Mouse (Mus musculus) stomach, postnatal 0 days (tissue): ENCODE results near the gene Spryd3. TPM values are rescaled to one million over a fixed set of nuclear protein-coding genes. Genes with fewer than 3 reads are reported as not detected.
A peak's percentile ranks its signal among the peaks of the same experiment; 100 is the strongest.

Experiments used
- ATAC-seq: fragments of 200-750 bp; cut with Nextera tagmentation; 2 replicates; pipeline ENCODE4 v1.8.0; 2017; ENCODE audit not compliant: low FRiP score, low TSS enrichment
- DNase-seq: peaks from one replicate; pipeline ENCODE4 v3.0.0-alpha.2; 2016; ENCODE audit warnings: low spot score
- H3K27ac ChIP-seq: fragments of 300-500 bp; sonication (generic); replicated peaks from 2 replicates; pipeline ENCODE4 v1.5.1; 2014; ENCODE audit warnings: mild to moderate bottlenecking, control low read depth
- H3K27me3 ChIP-seq: fragments of 300-500 bp; sonication (generic); 2 replicates; pipeline ENCODE4 v1.6.1; 2014; ENCODE audit warnings: low read length; ENCODE audit not compliant: control insufficient read depth, insufficient read depth
- H3K36me3 ChIP-seq: fragments of 300-500 bp; sonication (generic); 2 replicates; pipeline ENCODE4 v1.6.1; 2014; ENCODE audit warnings: low read length, mixed read lengths; ENCODE audit not compliant: control insufficient read depth, insufficient read depth
- H3K4me1 ChIP-seq: fragments of 300-500 bp; sonication (generic); replicated peaks from 2 replicates; pipeline ENCODE4 v1.6.1; 2014; ENCODE audit warnings: antibody characterized with exemption; ENCODE audit not compliant: control insufficient read depth, insufficient read depth
- H3K4me2 ChIP-seq: fragments of 300-500 bp; sonication (generic); replicated peaks from 2 replicates; pipeline ENCODE4 v1.6.1; 2014; ENCODE audit warnings: low read depth, mild to moderate bottlenecking, control low read depth, moderate library complexity
- H3K4me3 ChIP-seq: fragments of 300-500 bp; sonication (generic); 2 replicates; pipeline ENCODE4 v1.5.1; 2014; ENCODE audit warnings: low read depth, low read length, control low read depth
- H3K9ac ChIP-seq: fragments of 300-500 bp; sonication (generic); 2 replicates; pipeline ENCODE4 v1.6.1; 2014; ENCODE audit warnings: mild to moderate bottlenecking, low read length, control low read depth, mixed read lengths
- H3K9me3 ChIP-seq: fragments of 300-500 bp; sonication (generic); 2 replicates; pipeline ENCODE4 v1.6.1; 2016; ENCODE audit warnings: low read length; ENCODE audit not compliant: control insufficient read depth
- CTCF ChIP-seq: IDR thresholded peaks from 2 replicates; pipeline ENCODE4 v1.5.1; 2016; ENCODE audit warnings: antibody characterized with exemption, low read depth, mild to moderate bottlenecking, moderate library complexity
- EP300 ChIP-seq: optimal IDR thresholded peaks from 2 replicates; pipeline ENCODE3; 2016; ENCODE audit warnings: antibody characterized with exemption
- whole genome bisulfite sequencing: fragments of 180-500 bp; shearing (Covaris S2); extraction: QIAGEN DNeasy Blood & Tissue Kit; methylation state at CpG from one replicate; pipeline ENCODE4 v1.1.7; 2014; 5-methylcytosine and 5-hydroxymethylcytosine counted together
- polyA plus RNA-seq: library from polyadenylated mRNA; unstranded; fragments of >200 nt; fragmentation: Nextera tagmentation; extraction: Ambion mirVana; gene quantifications from 2 replicates; pipeline ENCODE4 v1.2.1, GENCODE M21; 2015

Gene Spryd3
- polyA plus RNA-seq, 1 experiment from 2014 or later: 28.5 TPM

DNA sequence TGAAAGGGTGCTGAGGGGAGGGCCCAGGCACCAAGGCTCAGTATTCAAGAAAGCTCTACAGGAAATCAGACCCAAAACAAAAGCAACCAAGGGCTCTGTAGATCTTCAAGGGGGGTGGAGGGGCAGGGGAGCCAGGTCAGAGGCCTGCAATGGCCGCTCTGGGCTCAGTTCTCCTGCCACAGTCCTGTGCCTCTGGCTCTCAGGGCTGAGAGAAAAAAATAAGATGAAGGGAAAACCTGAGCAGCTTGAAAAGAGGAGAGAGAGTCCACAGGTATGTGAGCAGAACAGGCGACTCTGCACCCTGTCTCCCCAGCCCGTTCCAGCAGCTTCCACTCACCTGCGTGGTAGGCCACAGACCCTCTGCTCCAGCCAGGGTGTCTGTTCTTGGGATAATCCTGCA lies 17.4 kb downstream of the Spryd3 start:
- H3K36me3 ChIP-seq: peaks cover 19% of the 10 kb centered on the region
- ATAC-seq: no peak
- WGBS: 88% methylated on average over 4 of the region's 4 CpGs

DNA sequence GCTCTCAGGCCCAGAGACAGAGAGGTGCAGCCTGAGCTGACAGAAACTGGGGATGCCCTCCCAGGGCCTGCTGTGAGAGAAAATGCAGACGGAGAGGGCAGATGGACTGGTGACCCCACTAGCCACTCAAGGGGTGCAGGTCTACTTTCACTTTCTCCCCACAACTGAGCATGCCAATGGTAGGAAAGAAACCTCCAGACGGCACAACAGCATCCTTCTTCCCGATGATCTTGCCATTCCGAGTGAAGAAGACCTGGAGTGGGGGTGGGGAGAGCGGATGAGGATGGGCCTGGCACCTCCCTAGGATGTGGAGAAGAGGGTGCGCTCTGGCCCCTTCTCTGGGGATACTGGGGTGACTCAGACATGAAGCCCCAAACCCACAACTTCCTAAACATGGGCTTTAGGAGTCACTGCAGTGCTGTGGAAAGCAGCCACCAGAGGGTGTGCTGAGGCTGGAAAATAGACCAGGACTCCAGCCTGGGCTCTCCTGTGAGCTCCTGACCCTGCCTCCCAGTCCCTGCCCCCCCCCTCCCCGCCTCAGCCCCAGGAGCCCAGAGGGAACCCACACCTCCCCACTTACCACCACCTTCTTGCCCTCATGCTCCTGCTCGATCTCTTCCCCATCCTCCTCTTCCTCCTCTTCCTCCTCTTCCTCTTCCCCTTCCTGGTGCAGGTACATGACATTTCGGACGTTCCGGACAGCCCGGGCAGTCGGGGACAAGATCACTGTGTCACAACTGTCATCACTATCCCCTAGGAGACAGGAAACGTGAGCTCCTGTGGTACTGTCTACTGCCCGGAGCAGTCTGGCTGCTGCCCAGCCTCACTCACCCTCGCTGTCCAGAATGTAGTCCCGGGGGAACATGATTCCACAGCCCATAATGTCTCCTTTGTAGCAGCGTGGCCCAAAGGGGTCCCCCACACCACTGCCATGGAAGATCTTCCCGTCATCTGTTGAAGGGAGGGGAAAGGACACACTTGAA lies 18.3 kb downstream of the Spryd3 start:
- H3K4me2 ChIP-seq: no peak overlapping the region
- DNase-seq (no peak), ATAC-seq (peak; percentile 30)
- no peaks in the 10 kb centered on the region for H3K9me3 ChIP-seq
- no peak overlapping the region; the same call in 1 of the 2 replicates for H3K27ac ChIP-seq
- no peaks in the 10 kb centered on the region for H3K27me3 ChIP-seq
- peak; percentile 73 for TF ChIP-seq CTCF
- no peak for TF ChIP-seq EP300
- H3K4me3 ChIP-seq: no peak overlapping the region
- no peaks in the 10 kb centered on the region for H3K4me1 ChIP-seq
- peaks cover 21% of the 10 kb centered on the region for H3K36me3 ChIP-seq
- H3K9ac ChIP-seq: no peak overlapping the region
- WGBS: 75% methylated on average over 19 of the region's 19 CpGs

More for the DNA sequence above, 17.4 kb downstream of the Spryd3 start:
- H3K27me3 ChIP-seq: no peaks in the 10 kb centered on the region
- H3K9ac ChIP-seq: no peak overlapping the region
- no peak overlapping the region for H3K27ac ChIP-seq
- no peak for DNase-seq
- H3K4me2 ChIP-seq: no peak overlapping the region
- no peak overlapping the region for H3K4me3 ChIP-seq
- no peaks in the 10 kb centered on the region for H3K9me3 ChIP-seq
- TF ChIP-seq CTCF: no peak
- TF ChIP-seq EP300: no peak
- H3K4me1 ChIP-seq: no peaks in the 10 kb centered on the region

GRCm38 (mm10) chr15:102116753-102117415 lies 19.1 kb downstream of the Spryd3 start:
- H3K9ac ChIP-seq: no peak overlapping the region
- no peak for TF ChIP-seq EP300
- TF ChIP-seq CTCF: no peak
- ATAC-seq (no peak), DNase-seq (no peak)
- peaks cover 25% of the 10 kb centered on the region for H3K36me3 ChIP-seq
- no peaks in the 10 kb centered on the region for H3K4me1 ChIP-seq
- no peak overlapping the region for H3K4me3 ChIP-seq
- H3K27me3 ChIP-seq: no peaks in the 10 kb centered on the region
- no peak overlapping the region; the same call in 1 of the 2 replicates for H3K27ac ChIP-seq
- H3K9me3 ChIP-seq: no peaks in the 10 kb centered on the region
- no peak overlapping the region for H3K4me2 ChIP-seq
- 60% methylated on average over 11 of the region's 11 CpGs for WGBS

DNA sequence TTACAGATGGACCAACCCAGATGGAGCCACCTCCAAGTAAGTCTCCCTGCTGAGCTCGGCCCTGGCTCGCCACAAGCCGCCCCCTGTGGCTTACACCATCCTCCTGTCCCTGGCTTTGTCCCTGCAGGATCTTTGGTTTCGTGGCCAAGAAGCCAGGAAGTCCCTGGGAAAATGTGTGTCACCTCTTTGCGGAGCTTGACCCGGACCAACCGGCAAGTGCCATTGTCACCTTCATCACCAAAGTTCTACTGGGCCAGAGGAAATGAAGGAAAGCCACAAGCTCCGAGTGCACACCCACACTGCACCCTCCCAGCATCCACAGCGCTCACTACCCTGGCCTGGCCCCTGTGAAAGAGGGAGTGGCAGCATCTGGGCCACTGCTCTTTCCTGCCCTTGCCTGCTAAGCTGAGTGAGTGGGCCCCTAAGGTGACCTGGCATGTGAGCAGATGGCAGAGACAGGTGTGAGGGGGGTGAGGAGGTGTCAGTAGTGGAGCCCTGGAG lies 20.3 kb downstream of the Spryd3 start:
- 68% methylated on average over 9 of the region's 9 CpGs for WGBS
- Histone ChIP-seq H3K4me1 (no peaks in the 10 kb centered on the region), H3K4me3 (no peak overlapping the region), H3K4me2 (no peak overlapping the region), H3K27me3 (no peaks in the 10 kb centered on the region), H3K27ac (no peak overlapping the region), H3K9ac (no peak overlapping the region), H3K9me3 (no peaks in the 10 kb centered on the region), H3K36me3 (peaks cover 33% of the 10 kb centered on the region)
- ATAC-seq (no peak), DNase-seq (no peak)
- no peak for TF ChIP-seq EP300
- TF ChIP-seq CTCF: no peak

DNA sequence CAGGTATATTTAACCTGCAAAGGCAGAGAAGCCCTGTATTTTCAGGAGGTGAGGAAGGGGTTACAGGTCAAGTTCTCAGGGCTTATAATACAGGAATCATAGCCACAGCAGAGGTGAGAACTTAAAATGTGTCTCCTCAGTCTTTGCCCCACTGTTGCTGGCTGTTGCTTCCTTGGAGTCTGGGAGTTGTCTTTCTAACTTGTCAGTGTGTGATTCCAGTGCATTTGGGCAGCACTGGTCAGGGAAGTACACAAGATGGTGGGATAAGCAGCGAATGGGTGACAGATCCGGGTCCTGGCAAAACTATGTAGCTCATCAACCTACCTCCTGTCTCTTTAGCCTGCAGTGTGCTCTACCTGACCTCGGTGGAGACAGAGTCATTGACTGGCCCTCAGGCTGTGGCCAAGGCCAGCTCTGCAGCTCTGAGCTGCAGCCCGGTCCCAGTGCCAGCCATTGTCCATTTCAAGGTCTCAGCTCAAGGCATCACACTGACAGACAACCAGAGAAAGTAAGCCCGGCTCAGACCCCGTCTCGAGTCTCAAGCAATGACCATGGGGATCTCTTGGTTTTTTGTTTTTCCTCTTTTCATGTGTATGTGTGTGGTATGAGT lies 21.3 kb downstream of the Spryd3 start:
- 80% methylated on average over 7 of the region's 7 CpGs for WGBS
- Histone ChIP-seq H3K27ac (no peak overlapping the region), H3K4me2 (no peak overlapping the region), H3K9me3 (no peaks in the 10 kb centered on the region), H3K4me3 (no peak overlapping the region), H3K36me3 (peaks cover 40% of the 10 kb centered on the region), H3K4me1 (no peaks in the 10 kb centered on the region), H3K27me3 (no peaks in the 10 kb centered on the region), H3K9ac (no peak overlapping the region)
- no peak for ATAC-seq
- TF ChIP-seq EP300: no peak
- TF ChIP-seq CTCF: no peak
- no peak for DNase-seq
